Mouse (Mus musculus) ES-E14 (cell line): ENCODE results near the gene Cpe.

Experiments used
- HCFC1 ChIP-seq: IDR thresholded peaks from 2 replicates; pipeline ENCODE4 v1.6.1; 2012; ENCODE audit warnings: low read length, inconsistent platforms, borderline replicate concordance; ENCODE audit not compliant: insufficient read depth
- MAFK ChIP-seq: IDR thresholded peaks from 2 replicates; pipeline ENCODE4 v1.6.1; 2014; ENCODE audit warnings: mild to moderate bottlenecking, low read depth, low read length, inconsistent platforms; ENCODE audit not compliant: insufficient read depth
- ZC3H11A ChIP-seq: IDR thresholded peaks from 2 replicates; pipeline ENCODE4 v1.6.1; 2012; ENCODE audit warnings: low read depth, mild to moderate bottlenecking, inconsistent platforms, low read length, borderline replicate concordance
- ZNF384 ChIP-seq: IDR thresholded peaks from 2 replicates; pipeline ENCODE4 v1.6.1; 2012; ENCODE audit warnings: low read depth, low read length, inconsistent platforms

DNA sequence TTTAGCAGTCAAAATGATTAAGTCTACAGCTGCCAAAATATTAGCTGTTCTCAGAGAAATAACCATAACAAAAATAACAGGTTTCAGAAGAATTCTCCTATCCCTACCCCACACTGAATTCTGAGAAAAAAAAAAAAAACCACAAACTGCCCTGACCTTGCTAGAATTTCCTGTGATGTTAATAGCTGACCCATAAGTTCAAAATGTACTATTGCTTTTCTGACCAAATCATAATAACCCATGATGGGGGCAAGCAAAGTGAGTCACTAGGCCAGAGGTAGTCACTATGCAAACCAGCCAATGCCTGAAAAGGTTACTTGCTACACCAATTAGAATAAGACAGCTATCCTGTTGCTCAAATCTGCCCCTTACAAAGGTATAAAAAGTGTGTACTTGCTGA lies 14.6 kb upstream of the Cpe start:
- TF ChIP-seq HCFC1 (no peak), MAFK (no peak), ZC3H11A (no peak), ZNF384 (no peak)
